Mouse (Mus musculus) induced T-regulatory cell, adult 2 months (primary cell): ENCODE measurements around the gene Sik3.

Experiments used
- DNase-seq: peaks from one replicate; pipeline ENCODE4 v3.0.0-alpha.2; 2012; ENCODE audit warnings: low read depth

The Sik3 gene

DNA sequence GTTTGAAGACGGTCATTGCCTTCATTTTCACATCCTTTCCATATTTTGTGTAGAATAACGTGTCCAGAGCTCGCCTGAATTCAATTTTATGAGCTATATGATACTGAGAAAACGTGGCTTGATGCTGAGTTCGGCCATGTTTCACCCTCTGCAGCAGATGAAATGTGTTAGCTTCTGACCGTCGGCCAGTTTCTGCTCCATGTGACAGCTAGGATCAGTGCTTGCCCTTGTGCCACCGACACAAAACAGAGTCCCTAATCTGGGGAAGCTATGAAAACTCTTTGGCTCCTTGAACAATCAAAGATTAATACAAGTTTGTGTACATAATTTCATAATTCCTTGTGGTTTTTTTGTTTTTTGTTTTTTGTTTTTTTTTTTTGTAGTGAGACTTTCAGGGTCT, 178.6 kb downstream of the Sik3 start:
- no peak for DNase-seq

GRCm38 (mm10) chr9:46191644-46192043, 179.0 kb downstream of the Sik3 start:
- peak; percentile 76 for DNase-seq

- DNase-seq: no peak
Observed at GRCm38 (mm10) chr9:46192642-46193041, 180.0 kb downstream of the Sik3 start.

DNA sequence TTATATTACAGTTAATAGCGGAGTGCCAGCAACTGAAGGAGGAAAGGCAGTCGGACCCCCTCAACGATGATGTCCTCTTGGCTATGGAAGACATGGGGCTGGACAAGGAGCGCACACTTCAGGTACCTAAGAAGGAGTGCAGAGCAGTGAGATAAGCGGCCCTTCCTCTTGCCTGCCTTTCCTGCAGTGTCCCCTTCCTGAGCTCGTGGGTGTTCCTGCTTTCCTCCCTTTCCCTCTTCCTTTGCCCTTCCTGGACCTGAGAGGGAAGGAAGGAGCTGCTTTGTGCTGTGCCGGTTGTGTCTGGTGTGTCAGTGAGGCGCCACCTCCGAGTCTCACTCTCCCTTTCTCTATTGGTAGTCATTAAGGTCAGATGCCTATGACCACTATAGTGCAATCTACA, 182.2 kb downstream of the Sik3 start:
- no peak for DNase-seq

- DNase-seq: no peak
Observed at GRCm38 (mm10) chr9:46196699-46197169, 184.1 kb downstream of the Sik3 start.

GRCm38 (mm10) chr9:46198461-46198860, 185.8 kb downstream of the Sik3 start:
- DNase-seq: no peak

- DNase-seq: no peak
Observed at GRCm38 (mm10) chr9:46198936-46199335, 186.3 kb downstream of the Sik3 start.

DNA sequence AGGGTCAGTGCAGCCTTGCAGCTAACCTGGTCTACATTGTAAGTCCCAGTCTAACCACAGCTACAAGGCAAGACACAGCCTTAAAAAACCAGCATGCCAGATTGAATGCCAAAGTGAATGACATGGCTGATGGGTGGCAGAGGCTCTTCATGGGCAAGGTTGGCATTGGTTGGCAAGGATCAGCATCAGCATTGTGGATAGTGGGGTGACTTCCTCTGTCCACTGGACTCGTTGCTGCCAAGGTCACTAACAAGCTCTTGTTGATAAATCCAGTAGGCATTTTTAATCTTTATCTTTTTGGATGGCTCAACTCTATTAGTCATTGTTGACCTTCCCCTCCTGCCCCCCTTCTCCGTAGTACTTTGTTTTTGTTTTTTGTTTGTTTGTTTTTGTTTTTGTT, 187.0 kb downstream of the Sik3 start:
- DNase-seq: no peak

GRCm38 (mm10) chr9:46206834-46207500, 194.3 kb downstream of the Sik3 start:
- DNase-seq: no peak

DNA sequence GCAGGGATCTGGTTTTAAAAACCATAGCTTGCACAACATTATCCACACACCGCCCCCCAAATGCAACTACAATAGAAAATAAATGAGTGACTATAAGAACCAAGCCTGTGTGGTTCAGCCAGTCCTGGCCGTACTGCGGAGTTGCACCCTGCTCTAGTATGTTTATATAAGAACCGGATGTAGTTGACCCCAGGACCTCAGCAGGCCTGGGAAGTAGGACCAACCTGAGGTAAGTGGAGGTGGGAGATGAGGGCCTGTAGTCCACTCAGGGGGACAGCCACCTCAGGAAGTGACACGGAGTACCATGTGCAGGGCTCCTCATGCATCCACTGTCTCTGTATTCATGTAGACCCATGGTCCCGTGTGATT, 194.9 kb downstream of the Sik3 start:
- no peak for DNase-seq

- DNase-seq: no peak
Observed at GRCm38 (mm10) chr9:46208401-46208974, 195.9 kb downstream of the Sik3 start.

DNA sequence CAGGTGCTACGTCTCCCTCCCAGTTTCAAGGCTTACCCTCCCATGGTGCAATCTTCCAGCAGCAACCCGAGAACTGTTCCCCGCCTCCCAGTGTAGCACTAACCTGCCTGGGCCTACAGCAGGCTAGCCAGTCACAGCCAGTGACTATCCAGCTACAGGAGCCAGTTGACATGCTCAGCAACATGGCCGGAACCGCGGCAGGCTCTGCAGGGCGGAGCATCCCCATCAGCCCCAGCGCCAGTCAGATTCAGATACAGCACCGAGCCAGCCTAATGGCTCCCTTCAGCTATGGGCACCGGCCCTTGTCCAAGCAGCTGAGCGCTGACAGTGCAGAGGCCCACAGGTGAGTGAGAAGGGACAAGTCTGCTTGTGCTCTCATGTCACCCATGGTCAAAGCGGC, 197.9 kb downstream of the Sik3 start:
- DNase-seq: no peak

GRCm38 (mm10) chr9:46214276-46214675, 201.7 kb downstream of the Sik3 start:
- no peak for DNase-seq

DNA sequence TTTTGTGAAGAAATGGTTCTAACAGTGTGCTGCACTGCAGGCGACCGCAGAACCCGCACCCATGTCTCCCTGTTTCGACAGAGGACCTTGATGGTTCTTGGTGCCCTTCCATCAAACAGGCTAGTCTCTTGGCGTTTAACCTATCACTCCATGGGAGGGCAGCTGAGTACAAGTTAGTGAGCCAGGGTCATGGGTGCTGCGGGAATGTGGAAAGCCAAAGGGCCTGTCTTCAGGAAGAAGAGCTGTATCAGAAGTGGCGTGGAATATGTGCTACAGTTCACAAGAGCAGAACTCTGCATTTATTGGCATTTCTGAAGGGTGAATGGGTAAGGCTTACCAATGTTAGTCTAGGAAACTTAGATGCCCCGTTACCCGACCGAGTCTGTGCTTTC, 202.3 kb downstream of the Sik3 start:
- DNase-seq: no peak

DNA sequence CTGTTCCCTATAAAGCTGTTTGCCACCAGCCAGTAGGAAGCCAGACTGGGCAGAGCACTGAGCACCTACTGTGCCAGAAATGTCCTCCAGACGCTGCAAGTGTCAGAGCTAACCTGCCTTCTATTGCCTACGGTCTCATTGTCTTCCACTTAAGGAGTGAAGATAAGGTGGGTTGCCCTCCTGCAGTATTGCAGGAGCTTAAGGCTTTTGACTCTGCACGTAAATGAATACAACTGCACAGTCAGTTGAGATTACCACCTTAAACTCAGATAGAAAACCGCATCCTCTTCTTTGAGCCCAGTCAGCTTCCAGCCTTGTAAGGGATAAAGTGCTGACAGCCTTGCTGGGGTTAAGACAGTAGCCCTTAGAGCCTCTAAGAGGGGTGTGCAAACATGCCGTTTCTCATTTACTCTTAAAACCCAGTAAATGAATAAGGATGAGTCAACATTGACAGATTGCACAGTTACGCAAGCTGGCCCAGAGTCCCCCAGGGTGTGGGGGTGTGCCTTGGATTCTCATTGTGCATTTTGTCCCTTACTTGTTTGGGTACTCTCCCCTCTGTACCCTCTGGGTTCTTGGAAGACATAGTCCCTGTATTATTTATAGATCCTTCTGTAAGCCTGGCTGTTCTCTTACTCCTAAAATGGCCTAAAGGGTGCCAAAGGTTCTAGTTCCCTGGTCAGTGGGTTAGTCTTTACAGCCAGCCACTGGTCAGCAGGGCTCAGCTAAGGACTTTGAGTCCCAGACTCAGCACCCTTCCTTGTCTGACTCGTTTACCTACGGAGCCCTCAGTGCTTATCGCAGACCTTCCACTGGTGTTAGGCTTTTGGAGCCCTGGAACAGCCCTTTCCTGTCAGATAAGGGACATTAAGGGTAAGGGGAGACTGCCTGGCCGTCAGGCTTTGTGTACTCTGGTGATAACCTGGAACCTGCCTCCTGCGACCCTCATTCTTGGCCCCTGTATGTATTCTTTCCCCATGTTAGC, 203.0 kb downstream of the Sik3 start:
- DNase-seq: no peak

DNA sequence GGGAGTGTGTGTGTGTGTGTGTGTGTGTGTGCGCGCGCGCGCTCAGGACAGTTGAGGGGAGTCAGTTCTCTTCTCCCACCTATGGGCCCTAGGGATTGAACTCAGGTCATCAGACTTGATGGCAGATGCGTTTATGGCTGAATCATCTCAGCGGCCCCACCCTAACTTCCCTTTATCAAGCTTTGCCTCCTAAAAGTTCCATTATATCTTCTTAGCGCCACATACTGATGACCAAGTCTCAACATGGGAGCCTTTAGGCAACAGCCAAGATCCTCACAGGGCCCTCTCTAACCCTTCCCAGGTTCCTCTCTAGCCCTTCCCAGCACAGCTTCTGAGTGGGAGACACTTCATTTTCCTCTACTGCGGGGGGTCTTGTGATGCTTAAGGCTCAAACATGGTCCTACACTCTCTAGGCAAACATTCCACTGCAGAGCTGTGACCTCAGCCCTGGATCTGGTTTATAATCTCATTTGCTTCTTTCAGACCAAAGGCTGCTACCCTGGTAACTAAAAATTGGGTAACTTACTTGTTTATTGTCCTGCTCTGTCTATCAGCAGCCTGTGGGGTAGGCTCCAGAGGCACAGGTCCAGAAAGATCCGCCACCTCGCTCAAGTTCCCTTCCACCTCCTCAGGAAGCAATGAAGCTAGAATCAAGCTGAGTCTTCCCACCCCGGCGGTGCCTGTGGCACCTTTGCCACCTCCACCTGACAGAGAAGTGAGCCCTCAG, 204.3 kb downstream of the Sik3 start:
- no peak for DNase-seq

GRCm38 (mm10) chr9:46218176-46218575, 205.6 kb downstream of the Sik3 start:
- DNase-seq: no peak

DNA sequence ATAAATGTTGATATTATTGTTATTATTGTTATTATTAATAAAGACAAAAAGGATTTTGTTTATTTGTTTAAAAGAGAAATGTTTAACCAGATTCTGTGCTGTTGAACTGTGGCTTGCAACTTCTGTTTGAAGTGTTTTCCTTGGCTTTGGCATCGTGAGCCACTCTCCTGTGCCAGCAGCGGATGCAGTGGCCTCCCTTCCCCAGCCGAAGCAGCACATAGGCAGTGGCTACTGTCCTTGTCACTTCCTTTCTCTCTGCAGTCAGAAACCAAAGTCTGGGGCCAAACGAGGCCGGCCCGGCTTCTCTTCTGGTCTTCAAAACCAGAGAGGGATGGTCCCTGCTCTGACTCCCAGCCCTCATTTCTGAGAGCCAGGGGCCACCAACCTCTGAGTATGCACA, 210.5 kb downstream of the Sik3 start:
- DNase-seq: no peak

- DNase-seq: no peak
Observed at GRCm38 (mm10) chr9:46224101-46224500, 211.5 kb downstream of the Sik3 start.

GRCm38 (mm10) chr9:46224945-46225660, 212.5 kb downstream of the Sik3 start:
- DNase-seq: no peak

DNA sequence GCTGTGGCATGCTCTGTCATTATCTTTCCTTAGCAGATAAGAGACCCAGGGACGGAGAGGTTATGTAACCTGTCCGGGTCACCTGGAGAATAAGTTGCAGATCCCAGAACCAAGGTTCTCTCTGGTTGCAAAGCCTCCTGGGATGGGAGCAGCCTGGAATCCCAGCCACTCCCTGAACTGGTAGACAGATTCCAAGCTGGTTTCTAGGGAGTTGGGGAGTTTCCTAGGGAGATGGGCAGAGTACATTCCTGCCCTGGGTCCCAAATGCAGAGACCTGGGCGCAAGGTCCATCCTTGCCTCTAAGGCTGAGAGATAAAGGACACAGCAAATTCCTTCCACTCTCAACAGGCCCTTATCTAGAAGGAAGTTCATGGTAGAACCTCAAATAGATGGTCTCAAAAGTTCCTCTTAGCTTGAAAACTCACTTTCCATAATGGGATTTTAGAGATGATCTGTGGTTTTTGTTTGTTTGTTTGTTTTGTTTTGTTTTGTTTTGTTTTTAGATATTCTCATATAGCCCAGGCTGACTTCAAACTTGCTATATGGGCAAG, 214.5 kb downstream of the Sik3 start:
- DNase-seq: no peak
